Mouse (Mus musculus) MEL (cell line): ENCODE results near the gene Tagap1.
"Not testable (repeated sequence)": the region's sequence is repeated elsewhere in the genome, so short reads cannot be mapped to it uniquely, and the experiment has no call there.

Experiments
- CTCF ChIP-seq, 3 experiments: IDR thresholded peaks in 2 of 3; conservative IDR thresholded peaks in 1 of 3; 2 replicates each; pipeline ENCODE4 v1.5.1; 2011 to 2012; ENCODE audit warnings: low read length in 3 of 3, low read depth in 2 of 3, mild to moderate bottlenecking in 2 of 3, improper control_type of control experiment in 1 of 3, inconsistent platforms in 1 of 3, mixed read lengths in 1 of 3, moderate library complexity in 1 of 3; ENCODE audit not compliant: control insufficient read depth in 1 of 3, insufficient read depth in 1 of 3, poor library complexity in 1 of 3, severe bottlenecking in 1 of 3
- E2F4 ChIP-seq: IDR thresholded peaks from 2 replicates; pipeline ENCODE4 v1.6.1; 2011; ENCODE audit warnings: low read depth, low read length, improper control_type of control experiment, borderline replicate concordance
- EP300 ChIP-seq, 2 experiments: IDR thresholded peaks; 2 replicates each; pipeline ENCODE4 v1.6.1; 2011; ENCODE audit warnings: improper control_type of control experiment in 2 of 2, low read length in 2 of 2, low read depth in 1 of 2, mild to moderate bottlenecking in 1 of 2
- GATA1 ChIP-seq: IDR thresholded peaks from 2 replicates; pipeline ENCODE4 v1.6.1; 2011; ENCODE audit warnings: low read depth, low read length, improper control_type of control experiment
- HCFC1 ChIP-seq: IDR thresholded peaks from 2 replicates; pipeline ENCODE4 v1.6.1; 2012; ENCODE audit warnings: low read depth, mild to moderate bottlenecking, inconsistent platforms, low read length, improper control_type of control experiment, moderate library complexity
- MAX ChIP-seq: IDR thresholded peaks from 2 replicates; pipeline ENCODE4 v1.6.1; 2011; ENCODE audit warnings: low read length, improper control_type of control experiment
- MEF2A ChIP-seq: IDR thresholded peaks from 2 replicates; pipeline ENCODE4 v1.6.1; 2014; ENCODE audit warnings: low read depth, mild to moderate bottlenecking, inconsistent platforms, low read length, improper control_type of control experiment; ENCODE audit not compliant: poor library complexity, insufficient replicate concordance, severe bottlenecking; ENCODE audit errors: extremely low read depth
- MXI1 ChIP-seq: IDR thresholded peaks from 2 replicates; pipeline ENCODE4 v1.6.1; 2011; ENCODE audit warnings: mild to moderate bottlenecking, low read depth, low read length, improper control_type of control experiment
- POLR2A ChIP-seq, 2 experiments: IDR thresholded peaks; 2 replicates each; pipeline ENCODE4 v1.6.1; 2011 to 2012; ENCODE audit warnings: low read length in 2 of 2, mild to moderate bottlenecking in 2 of 2, control low read depth in 1 of 2, improper control_type of control experiment in 1 of 2, low read depth in 1 of 2, moderate library complexity in 1 of 2; ENCODE audit not compliant: control insufficient read depth in 1 of 2, insufficient read depth in 1 of 2, poor library complexity in 1 of 2
- POLR2AphosphoS2 ChIP-seq: IDR thresholded peaks from 2 replicates; pipeline ENCODE4 v1.6.1; 2011; ENCODE audit warnings: low read length, improper control_type of control experiment
- RAD21 ChIP-seq: IDR thresholded peaks from 2 replicates; pipeline ENCODE4 v1.6.1; 2011; ENCODE audit warnings: mild to moderate bottlenecking, low read depth, low read length, improper control_type of control experiment
- TBP ChIP-seq: IDR thresholded peaks from 2 replicates; pipeline ENCODE4 v1.8.0; 2011; ENCODE audit warnings: low read depth, low read length, improper control_type of control experiment
- TCF12 ChIP-seq: IDR thresholded peaks from 2 replicates; pipeline ENCODE4 v1.6.1; 2014; ENCODE audit warnings: low read depth, mild to moderate bottlenecking, inconsistent platforms, low read length, improper control_type of control experiment, moderate library complexity
- ZNF384 ChIP-seq: IDR thresholded peaks from 2 replicates; pipeline ENCODE4 v1.6.1; 2012; ENCODE audit warnings: low read depth, mild to moderate bottlenecking, inconsistent platforms, low read length, improper control_type of control experiment

- TF ChIP-seq TCF12; MEF2A; CTCF (IDR thresholded peaks at IDR 0.05 in 2 of 3, conservative IDR thresholded peaks at IDR 0.05 in 1 of 3; ENCODE audit: control insufficient read depth in 1 of 3, insufficient read depth in 1 of 3, low read depth in 2 of 3, low read length in 3 of 3, poor library complexity in 1 of 3, severe bottlenecking in 1 of 3); RAD21; EP300 (IDR thresholded peaks at IDR 0.05; ENCODE audit: low read depth in 1 of 2, low read length in 2 of 2); MXI1; MAX; POLR2AphosphoS2; TBP; POLR2A (IDR thresholded peaks at IDR 0.05; ENCODE audit: control insufficient read depth in 1 of 2, insufficient read depth in 1 of 2, low read depth in 1 of 2, low read length in 2 of 2, poor library complexity in 1 of 2); HCFC1; GATA1; E2F4; ZNF384: not testable (repeated sequence)
Observed at GRCm38 (mm10) chr17:6960776-6961175, at the start of gene Tagap1.
